8 mouse cellular contexts compared by ENCODE assay signal in genomic region chr11:84880971-84881370, GRCm38 (mm10). TPM values are rescaled to one million over a fixed set of nuclear protein-coding genes. Genes with fewer than 3 reads are reported as not detected.
A peak's percentile ranks its signal among the peaks of the same experiment; 100 is the strongest.
DNase-seq lines count a peak whose midpoint lies in the region; ATAC-seq and TF ChIP-seq lines count a peak whose summit lies in the region.

No protein-coding gene starts in this region.

- H3K4me1 ChIP-seq in neural tube, embryonic 11.5 days (ENCODE audit: control insufficient read depth, insufficient read depth, low read length): peaks cover 10% of the 10 kb centered on the region
- no peaks in the 10 kb centered on the region for H3K4me1 ChIP-seq in embryonic fibroblast, embryonic 13.5 days (ENCODE audit: control insufficient read depth, insufficient read depth, low read length)
- peaks cover 18% of the 10 kb centered on the region for H3K4me1 ChIP-seq in limb, embryonic 12.5 days (replicated peaks)
- H3K4me1 ChIP-seq in stomach, embryonic 14.5 days (ENCODE audit: control insufficient read depth, insufficient read depth, low read length): peaks cover 12% of the 10 kb centered on the region; the same call in 1 of the 2 replicates

- no peaks in the 10 kb centered on the region for H3K9me3 ChIP-seq in neural tube, embryonic 11.5 days (ENCODE audit: control insufficient read depth, low read length)
- H3K9me3 ChIP-seq in limb, embryonic 12.5 days: no peaks in the 10 kb centered on the region
- no peaks in the 10 kb centered on the region for H3K9me3 ChIP-seq in stomach, embryonic 14.5 days (ENCODE audit: control insufficient read depth, low read depth, low read length)

- H3K4me3 ChIP-seq in neural tube, embryonic 11.5 days (ENCODE audit: low read depth, low read length): peak overlapping the region; percentile 82
- H3K4me3 ChIP-seq in embryonic fibroblast, embryonic 13.5 days (ENCODE audit: insufficient read depth, low read length): peak overlapping the region; percentile 89
- peak overlapping the region; percentile 90 for H3K4me3 ChIP-seq in limb, embryonic 12.5 days (replicated peaks)
- peak overlapping the region; percentile 87 for H3K4me3 ChIP-seq in stomach, embryonic 14.5 days (ENCODE audit: low read depth, low read length)

- peak overlapping the region; percentile 86; the same call in 1 of the 2 replicates for H3K27ac ChIP-seq in neural tube, embryonic 11.5 days (ENCODE audit: low read depth, low read length)
- peak overlapping the region; percentile 74 for H3K27ac ChIP-seq in embryonic fibroblast, embryonic 13.5 days (ENCODE audit: insufficient read depth, low read length)
- peak overlapping the region; percentile 93 for H3K27ac ChIP-seq in limb, embryonic 12.5 days
- H3K27ac ChIP-seq in stomach, embryonic 14.5 days (ENCODE audit: low read length): peak overlapping the region; percentile 93

- no peak for ATAC-seq in neural tube, embryonic 11.5 days (ENCODE audit: insufficient read depth, low FRiP score, low TSS enrichment)
- ATAC-seq in limb, embryonic 12.5 days (ENCODE audit: insufficient number of reproducible peaks, insufficient read depth, low FRiP score, low TSS enrichment, low read depth): 0 out of 2 replicates have a peak, but pooled peaks have one; percentile 11
- ATAC-seq in stomach, embryonic 14.5 days (ENCODE audit: insufficient number of reproducible peaks, insufficient read depth, low FRiP score, low read depth): peak; percentile 15; the same call in 1 of the 2 replicates

- TF ChIP-seq CTCF in embryonic fibroblast, embryonic 13.5 days (IDR thresholded peaks at IDR 0.05; ENCODE audit: borderline replicate concordance, insufficient read depth, low read length): no peak

- 0 out of 2 replicates have a peak, but pooled peaks have one; percentile 8 for TF ChIP-seq POLR2A in embryonic fibroblast, embryonic 13.5 days (IDR thresholded peaks at IDR 0.05; ENCODE audit: low read depth, low read length)

- peak overlapping the region; percentile 95 for H3K4me2 ChIP-seq in neural tube, embryonic 11.5 days (ENCODE audit: low read depth)
- H3K4me2 ChIP-seq in limb, embryonic 12.5 days: peak overlapping the region; percentile 70
- peak overlapping the region; percentile 88 for H3K4me2 ChIP-seq in stomach, embryonic 14.5 days (replicated peaks; ENCODE audit: low read depth, low read length)

- no peaks in the 10 kb centered on the region for H3K36me3 ChIP-seq in neural tube, embryonic 11.5 days (ENCODE audit: control insufficient read depth, insufficient read depth, low read length)
- peaks cover 42% of the 10 kb centered on the region for H3K36me3 ChIP-seq in limb, embryonic 12.5 days
- H3K36me3 ChIP-seq in stomach, embryonic 14.5 days (ENCODE audit: control insufficient read depth, insufficient read depth, low read length): peaks cover 12% of the 10 kb centered on the region; the same call in 1 of the 2 replicates

- peak overlapping the region; percentile 87 for H3K9ac ChIP-seq in neural tube, embryonic 11.5 days (ENCODE audit: low read length)
- H3K9ac ChIP-seq in limb, embryonic 12.5 days (replicated peaks): peak overlapping the region; percentile 81
- peak overlapping the region; percentile 74 for H3K9ac ChIP-seq in stomach, embryonic 14.5 days (replicated peaks; ENCODE audit: low read depth, low read length)

- WGBS in neural tube, embryonic 11.5 days: 57% methylated on average over 9 of the region's 9 CpGs
- WGBS in limb, embryonic 12.5 days: 47% methylated on average over 9 of the region's 9 CpGs
- 47% methylated on average over 9 of the region's 9 CpGs for WGBS in stomach, embryonic 14.5 days

- no peak for DNase-seq in neural tube, embryonic 11.5 days (ENCODE audit: low spot score)
- DNase-seq in neural tube, embryonic 10.5 days (ENCODE audit: extremely low spot score, low spot score): no peak
- DNase-seq in cerebellum, postnatal 36 days: no peak
- no peak for DNase-seq in adrenal gland, postnatal 14 days
- no peak for DNase-seq in layer of hippocampus, postnatal 25 days (ENCODE audit: extremely low spot score in 1 of 2, low spot score in 1 of 2)

- H3K27me3 ChIP-seq in neural tube, embryonic 11.5 days (ENCODE audit: control insufficient read depth, insufficient read depth, low read length): no peaks in the 10 kb centered on the region
- no peaks in the 10 kb centered on the region for H3K27me3 ChIP-seq in limb, embryonic 12.5 days
- no peaks in the 10 kb centered on the region for H3K27me3 ChIP-seq in stomach, embryonic 14.5 days (ENCODE audit: control insufficient read depth, insufficient read depth, low read length)

RNA-seq across cellular contexts. Expression of gene Pigw, which starts 0.9 kb away (rescaled TPM):
- 3.6 and 3.8 TPM in 2 replicates for polyA plus RNA-seq in neural tube, embryonic 11.5 days (2014; fragmentation: Nextera tagmentation; extraction: Ambion mirVana)
- 5.4 and 8.4 TPM in 2 replicates for polyA plus RNA-seq in embryonic fibroblast, embryonic 13.5 days (2011; ENCODE audit: insufficient read length, low read depth, missing spikeins)
- 2.0 and 2.4 TPM in 2 replicates for polyA plus RNA-seq in limb, embryonic 12.5 days (2016; fragmentation: Nextera tagmentation; extraction: Ambion mirVana)
- polyA plus RNA-seq in stomach, embryonic 14.5 days (2014; fragmentation: Nextera tagmentation; extraction: Ambion mirVana): 3.0 and 4.2 TPM in 2 replicates
- 8.9 and 9.2 TPM in 2 replicates for total RNA-seq in adrenal gland, postnatal 14 days (2021)
- 1 to 10 TPM; 7.1 to 8.5 TPM for total RNA-seq in layer of hippocampus, postnatal 25 days (2021)

RNA-seq across cellular contexts. Expression of gene Myo19, which starts 1.0 kb away (rescaled TPM):
- polyA plus RNA-seq in neural tube, embryonic 11.5 days (2014; fragmentation: Nextera tagmentation; extraction: Ambion mirVana): 9.2 TPM in 2 replicates
- polyA plus RNA-seq in embryonic fibroblast, embryonic 13.5 days (2011; ENCODE audit: insufficient read length, low read depth, missing spikeins): 14.5 and 15.3 TPM in 2 replicates
- 9.3 and 12.2 TPM in 2 replicates for polyA plus RNA-seq in limb, embryonic 12.5 days (2016; fragmentation: Nextera tagmentation; extraction: Ambion mirVana)
- 9.3 and 9.4 TPM in 2 replicates for polyA plus RNA-seq in stomach, embryonic 14.5 days (2014; fragmentation: Nextera tagmentation; extraction: Ambion mirVana)
- 13.6 and 18.6 TPM in 2 replicates for total RNA-seq in adrenal gland, postnatal 14 days (2021)
- total RNA-seq in layer of hippocampus, postnatal 25 days (2021): 10 to 100 TPM in 1 of 2 experiments, 1 to 10 TPM in 1; 6.8 to 10.1 TPM

RNA-seq across cellular contexts. Expression of gene Ggnbp2, which starts 10.4 kb away (rescaled TPM):
- 71.1 and 73.7 TPM in 2 replicates for polyA plus RNA-seq in neural tube, embryonic 11.5 days (2014; fragmentation: Nextera tagmentation; extraction: Ambion mirVana)
- 87.3 and 105 TPM in 2 replicates for polyA plus RNA-seq in embryonic fibroblast, embryonic 13.5 days (2011; ENCODE audit: insufficient read length, low read depth, missing spikeins)
- 69.5 and 72.6 TPM in 2 replicates for polyA plus RNA-seq in limb, embryonic 12.5 days (2016; fragmentation: Nextera tagmentation; extraction: Ambion mirVana)
- polyA plus RNA-seq in stomach, embryonic 14.5 days (2014; fragmentation: Nextera tagmentation; extraction: Ambion mirVana): 68.0 and 69.6 TPM in 2 replicates
- total RNA-seq in adrenal gland, postnatal 14 days (2021): 74.2 and 77.0 TPM in 2 replicates
- total RNA-seq in layer of hippocampus, postnatal 25 days (2021): 10 to 100 TPM; 76.5 to 90.6 TPM

RNA-seq across cellular contexts. Expression of gene Znhit3, which starts 35.2 kb away (rescaled TPM):
- 70.1 and 71.3 TPM in 2 replicates for polyA plus RNA-seq in neural tube, embryonic 11.5 days (2014; fragmentation: Nextera tagmentation; extraction: Ambion mirVana)
- 20.2 and 24.6 TPM in 2 replicates for polyA plus RNA-seq in embryonic fibroblast, embryonic 13.5 days (2011; ENCODE audit: insufficient read length, low read depth, missing spikeins)
- polyA plus RNA-seq in limb, embryonic 12.5 days (2016; fragmentation: Nextera tagmentation; extraction: Ambion mirVana): 65.6 and 66.5 TPM in 2 replicates
- 54.9 and 64.3 TPM in 2 replicates for polyA plus RNA-seq in stomach, embryonic 14.5 days (2014; fragmentation: Nextera tagmentation; extraction: Ambion mirVana)
- total RNA-seq in adrenal gland, postnatal 14 days (2021): 10.7 and 12.0 TPM in 2 replicates
- 10 to 100 TPM; 28.1 to 31.0 TPM for total RNA-seq in layer of hippocampus, postnatal 25 days (2021)

RNA-seq across cellular contexts. Expression of gene Dhrs11, which starts 52.2 kb away (rescaled TPM):
- 11.6 and 13.8 TPM in 2 replicates for polyA plus RNA-seq in neural tube, embryonic 11.5 days (2014; fragmentation: Nextera tagmentation; extraction: Ambion mirVana)
- polyA plus RNA-seq in embryonic fibroblast, embryonic 13.5 days (2011; ENCODE audit: insufficient read length, low read depth, missing spikeins): 9.7 and 14.1 TPM in 2 replicates
- polyA plus RNA-seq in limb, embryonic 12.5 days (2016; fragmentation: Nextera tagmentation; extraction: Ambion mirVana): 9.8 and 12.3 TPM in 2 replicates
- polyA plus RNA-seq in stomach, embryonic 14.5 days (2014; fragmentation: Nextera tagmentation; extraction: Ambion mirVana): 11.7 and 12.9 TPM in 2 replicates
- total RNA-seq in adrenal gland, postnatal 14 days (2021): 49.4 and 49.8 TPM in 2 replicates
- 1 to 10 TPM; 4.6 to 6.6 TPM for total RNA-seq in layer of hippocampus, postnatal 25 days (2021)
